Mouse (Mus musculus) embryo, embryonic 11.5 days (tissue): ENCODE data around the gene Gm11116.
"Not testable (repeated sequence)": the region's sequence is repeated elsewhere in the genome, so short reads cannot be mapped to it uniquely, and the experiment has no call there.

ENCODE experiments used
- DNase-seq: peaks from one replicate; pipeline ENCODE4 v3.0.0-alpha.2; 2012; ENCODE audit warnings: low read depth, low spot score

The Gm11116 gene

GRCm38 (mm10) chr5:88111430-88111829, at the start of gene Gm11116:
Gene Gm11116, minus strand, starts transcription at chr5:88111530.
- DNase-seq = no peak

- DNase-seq = no peak
These were observed 42.7 kb upstream of the Gm11116 start, which contains the start of gene Gm11115 for GRCm38 (mm10) chr5:88153999-88154398. Gene Gm11115, minus strand, starts transcription at chr5:88154099.

- DNase-seq = not testable (repeated sequence)
These were observed 25.1 kb downstream of the Gm11116 start, which contains the start of gene Smr2 for GRCm38 (mm10) chr5:88086256-88086655. Gene Smr2, plus strand, starts transcription at chr5:88086556.
